Mouse (Mus musculus): ENCODE data around the gene Dner.

DNA sequence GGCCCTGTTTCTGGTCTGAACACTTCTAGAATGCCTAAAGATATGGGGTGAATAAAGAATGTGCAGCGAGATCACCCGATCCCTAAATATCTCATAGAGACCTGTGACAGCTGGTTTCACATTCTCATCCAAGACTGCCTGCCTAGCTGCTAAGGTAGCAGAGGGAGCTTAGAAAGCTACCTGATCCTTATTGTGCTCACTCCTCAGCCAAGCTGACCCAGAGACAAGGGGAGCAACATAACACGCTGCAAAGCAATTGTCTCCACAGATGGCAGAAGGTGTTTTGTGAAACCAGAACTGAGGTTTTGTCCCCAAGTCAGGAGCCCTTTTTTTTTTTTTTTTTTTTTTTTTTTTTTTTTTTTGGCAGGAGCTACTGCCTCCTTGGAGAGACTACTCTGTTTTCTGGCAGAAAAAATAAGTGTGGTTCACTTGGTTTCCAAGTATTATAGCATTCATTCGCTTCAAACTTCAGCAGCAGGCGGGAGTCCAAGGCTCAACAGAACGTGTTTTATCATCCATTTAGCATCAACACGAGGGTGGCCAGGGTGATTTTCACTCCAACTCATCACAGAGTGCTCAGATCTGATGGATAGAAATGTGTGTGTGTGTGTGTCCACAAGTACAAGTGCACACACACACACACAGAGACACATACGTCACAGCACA lies 309.4 kb downstream of the Dner start:
- TF ChIP-seq CHD2 (IDR thresholded peaks at IDR 0.05; ENCODE audit: low read depth, low read length) (no peak), MAFK (IDR thresholded peaks at IDR 0.05; ENCODE audit: insufficient read depth, low read depth, low read length) (no peak), HCFC1 (IDR thresholded peaks at IDR 0.05; ENCODE audit: borderline replicate concordance, insufficient read depth, low read length) (no peak)

Data from ES-E14 (cell line).